Mouse (Mus musculus): ENCODE data around the gene Slit3. TPM values are rescaled to one million over a fixed set of nuclear protein-coding genes. Genes with fewer than 3 reads are reported as not detected.
A peak's percentile ranks its signal among the peaks of the same experiment; 100 is the strongest.

The Slit3 gene
- total RNA-seq, 2 experiments from 2014 or later, result 9.5 to 13.2 TPM

GRCm38 (mm10) chr11:35351376-35351775, 230.4 kb downstream of the Slit3 start:
- DNase-seq, result no peak

DNA sequence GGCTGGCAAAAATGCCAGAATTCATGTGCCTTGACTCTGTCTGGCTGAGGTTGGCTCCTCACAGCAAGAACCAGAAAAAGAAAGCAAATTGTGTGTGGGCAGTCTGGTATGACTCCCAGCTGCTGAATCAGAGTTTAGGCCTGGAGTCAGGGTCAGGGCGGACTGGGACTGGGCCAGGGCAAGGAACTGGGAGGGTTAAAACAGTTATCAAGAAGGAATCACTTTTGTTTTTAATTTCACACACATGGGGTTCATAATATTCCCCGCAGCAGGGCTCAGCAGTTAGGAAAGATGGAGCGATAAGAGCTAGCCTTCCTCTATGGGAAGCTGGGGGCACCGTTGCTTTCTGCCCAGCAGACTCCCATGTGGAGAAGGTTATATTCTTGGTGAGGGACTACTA, 234.8 kb downstream of the Slit3 start:
- no peak for DNase-seq

DNA sequence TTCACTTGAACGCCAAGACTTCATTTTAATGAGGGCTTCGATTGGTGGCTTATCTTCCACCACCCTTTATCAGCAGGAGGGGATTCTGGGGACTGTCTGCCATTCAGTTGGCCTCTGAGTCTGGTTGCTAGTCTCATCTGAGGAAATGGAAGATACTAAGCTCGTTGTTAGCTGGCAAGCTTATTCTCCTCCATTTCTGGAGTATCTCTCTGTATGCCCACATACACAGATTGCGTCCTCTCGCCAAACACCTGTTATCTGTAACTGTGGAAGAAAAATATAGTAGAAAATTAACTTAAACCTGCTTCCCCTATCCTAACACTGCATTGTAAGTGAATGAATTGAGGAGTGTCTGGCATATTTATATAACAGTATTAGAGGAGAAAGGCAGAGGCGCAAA, 240.0 kb downstream of the Slit3 start:
- DNase-seq, result no peak

DNA sequence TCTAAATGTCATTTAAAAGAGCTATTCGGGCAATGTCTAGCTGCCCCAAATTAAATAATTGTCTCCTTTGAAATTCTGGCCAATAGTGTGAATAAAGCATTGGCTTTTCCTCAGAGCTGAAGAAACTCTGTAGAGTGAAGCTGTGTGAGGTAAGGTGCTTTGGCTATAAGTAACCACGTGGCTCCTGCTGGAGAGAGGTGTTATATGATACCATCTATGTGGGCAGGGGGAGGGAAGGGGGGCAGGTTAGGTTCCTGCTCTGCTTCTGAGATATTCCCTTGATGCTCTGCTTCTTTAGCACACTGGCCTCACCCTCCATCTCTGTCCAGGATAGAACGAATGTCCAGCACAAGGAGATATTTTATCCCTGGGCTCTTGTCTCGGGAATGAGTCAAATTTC, 242.0 kb downstream of the Slit3 start:
- no peak for DNase-seq

DNA sequence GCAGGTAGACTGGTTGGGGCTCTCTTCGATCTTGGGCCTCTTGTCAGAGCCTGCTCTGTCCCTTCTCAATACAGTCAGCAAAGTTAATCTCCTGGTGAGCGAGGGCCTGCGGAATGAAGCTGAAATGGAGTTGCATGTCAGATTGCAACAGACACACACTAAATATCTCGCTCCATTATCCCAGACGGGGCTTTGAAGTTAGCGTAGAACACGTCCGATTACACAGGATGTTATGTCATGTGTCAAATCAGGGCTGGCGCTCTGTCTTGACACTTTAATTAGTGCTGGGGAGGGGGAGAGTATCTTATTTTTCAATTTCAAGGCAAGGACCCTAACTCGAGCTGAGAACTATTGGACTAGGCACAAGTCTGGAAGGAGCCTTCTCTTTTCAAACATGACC, 243.4 kb downstream of the Slit3 start:
- DNase-seq, result no peak

- no peak for DNase-seq
Observed at GRCm38 (mm10) chr11:35365510-35365931, 244.5 kb downstream of the Slit3 start.

DNA sequence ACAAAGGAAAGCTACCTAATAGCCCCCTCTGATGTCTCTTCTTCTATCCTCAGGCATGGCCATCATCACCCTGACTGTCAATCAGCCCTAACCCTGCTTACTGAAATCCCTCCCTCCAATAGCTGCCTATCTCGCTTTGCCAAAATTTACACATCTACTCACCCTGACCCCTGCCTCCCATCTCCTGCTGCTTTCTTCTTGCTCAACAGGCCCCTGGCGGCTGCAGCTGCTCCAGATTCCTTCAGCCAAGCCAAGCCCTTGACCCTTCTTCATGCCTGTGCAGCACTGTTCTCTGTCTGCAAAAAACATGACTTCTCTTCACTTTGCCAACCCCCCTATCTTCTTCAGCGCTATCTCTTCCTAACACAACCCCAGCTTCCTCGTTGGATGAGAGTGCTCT, 245.6 kb downstream of the Slit3 start:
- no peak for DNase-seq

DNA sequence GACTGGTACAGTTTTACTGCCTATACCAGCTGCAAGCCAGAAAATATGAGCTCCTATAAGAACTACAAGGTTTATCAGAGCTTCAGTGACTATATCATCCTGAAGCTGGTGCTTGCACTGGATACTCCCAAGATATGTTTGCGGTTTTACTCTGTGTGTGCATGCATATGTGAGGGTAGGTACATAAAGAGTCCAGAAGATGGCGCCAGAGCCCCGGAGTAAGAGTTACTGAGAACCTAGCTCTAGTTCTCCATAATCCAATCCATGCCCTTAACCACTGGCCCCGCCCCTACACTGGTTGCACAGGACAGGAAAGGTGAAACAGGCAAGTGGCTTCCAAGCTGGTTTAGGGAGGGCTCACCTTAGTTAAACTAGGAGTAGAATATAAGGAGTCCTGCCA, 246.2 kb downstream of the Slit3 start:
- DNase-seq, result no peak

DNA sequence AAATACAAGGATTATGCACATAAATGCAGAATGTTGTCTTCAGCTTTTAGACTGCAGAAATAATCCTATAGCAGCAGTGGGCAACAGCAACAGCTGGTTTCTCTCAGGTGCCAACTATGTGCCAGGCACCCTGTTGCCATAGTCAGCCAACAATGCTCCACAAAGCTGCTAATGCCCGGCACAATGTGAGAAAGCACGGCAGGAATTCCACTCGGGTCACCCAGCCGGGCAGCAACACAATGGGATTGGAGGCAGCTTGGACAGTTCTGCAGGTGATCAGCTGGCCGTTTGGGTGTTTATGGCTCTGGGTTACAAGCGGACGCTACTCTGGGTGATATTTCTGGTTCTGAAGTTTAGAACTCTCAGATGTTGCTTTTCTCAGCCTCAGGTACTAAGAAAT, 248.9 kb downstream of the Slit3 start:
- DNase-seq, result no peak

DNA sequence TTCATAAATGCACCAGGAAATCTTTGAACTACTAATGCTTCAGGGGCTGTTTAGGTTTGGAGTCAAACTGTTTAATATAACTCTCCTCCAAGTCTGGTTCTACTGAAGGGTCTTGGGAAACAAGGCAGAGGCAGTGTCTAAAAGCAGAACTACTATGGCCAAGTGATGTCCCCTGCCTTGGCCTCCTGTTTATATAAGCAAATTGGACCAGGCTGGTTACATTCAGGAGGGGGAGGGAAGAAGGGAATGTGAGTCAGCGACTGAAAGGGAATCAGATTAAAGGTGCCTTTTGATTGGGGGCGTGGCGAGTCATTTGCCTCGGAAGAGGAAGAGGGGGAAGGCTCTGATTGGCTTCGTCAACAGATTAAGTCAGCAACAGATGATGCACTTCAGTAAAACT, 249.7 kb downstream of the Slit3 start:
- DNase-seq, result no peak

- DNase-seq, result no peak
Observed at GRCm38 (mm10) chr11:35372410-35372809, 251.4 kb downstream of the Slit3 start.

DNA sequence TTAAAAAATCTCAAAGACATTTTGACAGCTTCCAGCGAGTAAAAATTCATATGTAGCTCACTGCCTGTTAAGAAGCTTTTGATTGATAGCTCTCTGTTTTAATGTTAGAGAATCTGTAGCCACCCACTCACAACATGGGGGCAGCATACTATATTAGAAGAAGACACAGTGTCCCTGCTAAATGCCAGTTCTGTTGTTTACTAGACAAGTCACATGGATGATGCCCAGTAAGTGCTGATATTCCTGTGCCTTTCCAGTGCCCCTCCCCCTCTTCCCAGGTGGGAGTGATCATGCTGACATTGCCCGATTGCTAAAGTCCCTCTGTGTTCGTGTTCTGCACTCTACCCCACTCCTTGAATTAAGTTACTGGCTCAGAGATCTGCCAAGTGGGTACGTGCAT, 254.0 kb downstream of the Slit3 start:
- DNase-seq, result no peak

- DNase-seq, result no peak
Observed at GRCm38 (mm10) chr11:35378802-35379201, 257.8 kb downstream of the Slit3 start.

DNA sequence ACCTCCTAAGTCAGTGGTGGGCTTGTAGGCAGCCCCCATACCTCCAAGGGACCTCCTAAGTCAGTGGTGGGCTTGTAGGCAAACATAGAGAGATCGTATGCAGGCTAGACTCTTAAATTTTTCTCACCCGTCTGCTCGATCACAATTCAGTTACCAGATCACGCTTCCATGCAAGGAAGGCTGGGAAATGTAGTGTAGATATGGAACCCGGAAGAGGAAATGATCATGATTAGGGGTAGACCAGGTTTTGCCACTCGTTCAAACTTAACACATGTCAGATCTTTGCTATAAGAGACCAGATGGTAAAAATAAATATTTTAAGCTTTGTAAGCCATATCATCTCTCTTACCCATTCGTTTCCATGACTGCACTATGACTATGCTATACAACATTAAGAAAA, 258.4 kb downstream of the Slit3 start:
- DNase-seq, result no peak

DNA sequence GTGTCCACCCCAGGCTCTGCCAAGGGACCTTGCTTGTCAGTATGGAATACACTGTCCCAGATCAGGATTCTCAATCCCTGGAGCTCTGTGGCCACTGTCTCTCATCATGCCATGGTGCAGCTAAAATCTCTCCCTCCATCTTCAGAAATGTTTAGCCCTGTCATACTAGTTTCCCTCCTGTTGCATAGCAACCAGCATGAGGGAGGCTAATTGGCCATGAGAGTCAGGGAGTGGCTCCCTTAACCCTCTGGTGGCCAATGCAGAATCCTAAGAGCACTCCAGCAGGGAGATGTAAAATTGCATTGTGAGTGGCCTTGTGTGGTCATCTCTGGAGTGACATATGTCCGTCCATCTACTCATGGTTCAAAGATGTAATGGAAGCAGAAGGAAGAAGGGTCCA, 259.7 kb downstream of the Slit3 start:
- DNase-seq, result no peak

GRCm38 (mm10) chr11:35385444-35385843, 264.4 kb downstream of the Slit3 start:
- no peak for DNase-seq

- DNase-seq, result no peak
Observed at GRCm38 (mm10) chr11:35387826-35388225, 266.8 kb downstream of the Slit3 start.

DNA sequence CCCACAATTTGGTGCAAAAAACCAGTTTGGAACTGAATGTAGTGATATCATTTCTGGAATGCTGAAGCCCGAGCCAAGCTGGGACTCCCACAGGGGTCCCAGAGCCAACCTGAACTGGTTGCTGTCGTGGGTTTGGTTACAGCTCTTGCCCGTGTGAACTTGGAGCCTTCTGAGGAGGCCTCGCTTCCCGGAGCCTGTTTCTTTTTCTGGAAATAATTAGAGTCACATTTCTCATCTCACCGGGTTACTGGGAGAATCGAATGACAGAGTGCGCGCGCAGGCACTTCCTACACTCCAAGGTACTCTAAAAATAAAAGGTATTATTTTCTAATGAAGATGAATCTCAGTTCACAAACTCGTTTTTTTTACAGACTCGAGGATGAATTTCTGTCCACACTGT, 267.4 kb downstream of the Slit3 start:
- no peak for DNase-seq

DNA sequence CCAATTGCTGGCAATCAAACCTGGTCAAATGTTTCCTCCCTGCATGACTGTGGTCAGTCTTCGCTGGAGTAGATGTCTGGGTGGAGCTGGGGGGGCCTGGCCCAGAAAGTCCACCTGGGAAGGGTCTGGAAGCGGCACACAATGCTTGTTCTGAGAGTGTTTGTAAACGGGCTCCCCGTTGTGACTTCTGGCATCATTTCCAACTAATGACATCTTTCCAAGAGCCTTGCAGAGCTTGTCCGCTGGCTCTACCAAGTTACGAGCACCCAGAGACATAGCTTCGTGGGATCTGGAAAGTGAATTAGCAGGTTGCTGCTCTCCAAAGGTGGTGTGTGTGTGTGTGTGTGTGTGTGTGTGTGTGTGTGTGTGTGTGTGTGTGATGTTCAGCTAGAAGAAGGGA, 268.3 kb downstream of the Slit3 start:
- no peak for DNase-seq

GRCm38 (mm10) chr11:35389780-35390435, 268.9 kb downstream of the Slit3 start:
- DNase-seq, result no peak

DNA sequence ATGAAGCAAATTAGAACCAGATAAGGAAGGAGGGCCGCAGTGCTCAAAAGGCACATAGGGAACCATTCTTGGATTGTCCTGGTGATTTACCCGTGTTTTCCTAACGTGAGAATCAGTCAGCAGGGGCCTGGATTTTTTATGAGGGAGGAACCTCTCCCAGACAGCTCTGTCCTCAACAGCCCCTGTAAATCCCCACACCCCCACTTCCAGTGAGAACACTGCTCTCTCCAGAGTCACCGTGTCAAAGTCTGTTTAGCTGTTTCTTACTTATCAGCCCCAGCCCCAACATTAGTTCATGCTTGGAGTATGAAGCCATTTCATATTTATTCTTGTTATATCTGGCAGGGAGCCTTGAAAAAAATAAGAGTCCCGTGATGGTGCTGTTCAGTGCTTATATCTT, 272.8 kb downstream of the Slit3 start:
- DNase-seq, result no peak

GRCm38 (mm10) chr11:35395376-35395775, 274.4 kb downstream of the Slit3 start:
- DNase-seq, result peak; percentile 13

GRCm38 (mm10) chr11:35398353-35398752, 277.3 kb downstream of the Slit3 start:
- DNase-seq, result no peak

- DNase-seq, result no peak
Observed at GRCm38 (mm10) chr11:35403516-35403915, 282.5 kb downstream of the Slit3 start.

- no peak for DNase-seq
Observed at GRCm38 (mm10) chr11:35406045-35406444, 285.0 kb downstream of the Slit3 start.
